Mouse (Mus musculus): ENCODE measurements around the gene Cep72.

DNA sequence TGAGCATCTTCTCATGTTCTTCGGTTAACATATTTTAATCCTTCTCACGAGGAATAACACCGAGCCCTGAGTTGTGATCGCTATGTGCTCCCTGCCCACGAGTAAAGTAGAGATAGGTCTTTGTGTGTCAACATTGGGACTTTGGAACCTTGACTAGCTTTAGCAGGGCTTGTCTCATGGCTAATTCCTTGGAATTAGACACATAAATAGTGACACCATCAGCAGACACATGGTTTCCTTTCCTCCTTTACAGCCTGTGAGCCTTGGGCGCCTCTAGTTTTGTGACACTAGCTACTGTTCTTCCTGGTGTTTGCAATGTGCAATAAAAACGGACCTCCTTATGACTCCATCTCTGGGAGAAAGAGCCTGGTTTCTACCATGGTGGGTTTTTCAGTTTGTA is 11.3 kb upstream of the Cep72 start:
- no peak for TF ChIP-seq CTCF (IDR thresholded peaks at IDR 0.05; ENCODE audit: low read depth)
- TF ChIP-seq EP300 (IDR thresholded peaks at IDR 0.05; ENCODE audit: low read depth), result no peak
